Mouse (Mus musculus) kidney, embryonic 16.5 days (tissue): ENCODE results near the gene Osbpl9. TPM values are rescaled to one million over a fixed set of nuclear protein-coding genes. Genes with fewer than 3 reads are reported as not detected.

Source experiments
- ATAC-seq: fragments of 200-750 bp; cut with Nextera tagmentation; 2 replicates; pipeline ENCODE4 v1.8.0; 2017; ENCODE audit warnings: moderate TSS enrichment; ENCODE audit not compliant: low FRiP score, low TSS enrichment
- H3K27ac ChIP-seq: fragments of 300-500 bp; sonication (generic); 2 replicates; pipeline ENCODE4 v1.5.1; 2014; ENCODE audit warnings: low read length
- H3K27me3 ChIP-seq: fragments of 300-500 bp; sonication (generic); 2 replicates; pipeline ENCODE4 v1.6.1; 2014; ENCODE audit warnings: low read length, control low read depth, mixed read lengths; ENCODE audit not compliant: insufficient read depth
- H3K36me3 ChIP-seq: fragments of 300-500 bp; sonication (generic); 2 replicates; pipeline ENCODE4 v1.6.1; 2014; ENCODE audit warnings: low read length, control low read depth, mixed read lengths; ENCODE audit not compliant: insufficient read depth
- H3K4me1 ChIP-seq: fragments of 300-500 bp; sonication (generic); 2 replicates; pipeline ENCODE4 v1.6.1; 2014; ENCODE audit warnings: low read length, control low read depth, mixed read lengths; ENCODE audit not compliant: insufficient read depth
- H3K4me2 ChIP-seq: fragments of 300-500 bp; sonication (generic); replicated peaks from 2 replicates; pipeline ENCODE4 v1.6.1; 2014; ENCODE audit warnings: low read depth, low read length
- H3K4me3 ChIP-seq: fragments of 300-500 bp; sonication (generic); 2 replicates; pipeline ENCODE4 v1.5.1; 2014; ENCODE audit warnings: mild to moderate bottlenecking, low read length
- H3K9ac ChIP-seq: fragments of 300-500 bp; sonication (generic); replicated peaks from 2 replicates; pipeline ENCODE4 v1.6.1; 2014; ENCODE audit warnings: low read length
- H3K9me3 ChIP-seq: fragments of 300-500 bp; sonication (generic); 2 replicates; pipeline ENCODE4 v1.6.1; 2016; ENCODE audit warnings: low read length, control low read depth
- WGBS: fragments of 180-500 bp; shearing (Covaris S2); extraction: QIAGEN DNeasy Blood & Tissue Kit; methylation state at CpG from one replicate; pipeline ENCODE4 v1.1.7; 2014; 5-methylcytosine and 5-hydroxymethylcytosine counted together
- polyA plus RNA-seq: library from polyadenylated mRNA; unstranded; fragments of >200 nt; fragmentation: Nextera tagmentation; extraction: Ambion mirVana; gene quantifications from 2 replicates; pipeline ENCODE4 v1.2.1, GENCODE M21; 2015

Gene Osbpl9
- polyA plus RNA-seq, 1 experiment from 2014 or later: 77.6 TPM

DNA sequence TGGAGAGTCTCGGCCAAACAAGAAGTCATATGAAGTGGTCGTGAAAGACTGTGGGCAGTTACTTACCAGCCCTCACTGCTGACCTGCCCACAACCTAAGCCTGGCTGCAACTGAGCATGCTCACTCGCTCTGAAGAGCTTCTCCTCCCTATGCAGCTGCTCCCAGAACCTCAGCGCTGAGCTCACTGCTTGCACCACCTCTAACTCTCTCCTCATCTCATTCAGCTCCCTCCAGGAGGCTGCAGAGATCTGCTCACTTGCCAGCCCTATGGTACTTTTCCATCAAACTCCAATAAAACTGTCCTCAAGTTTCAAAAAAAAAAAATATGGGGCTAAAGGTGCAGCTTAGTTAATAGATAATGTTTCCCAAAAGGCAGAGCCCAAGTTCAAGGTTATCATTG is 63.5 kb downstream of the Osbpl9 start:
- Histone ChIP-seq H3K27ac (no peak overlapping the region), H3K9me3 (no peaks in the 10 kb centered on the region), H3K9ac (no peak overlapping the region), H3K4me1 (peaks cover 5% of the 10 kb centered on the region; the same call in 1 of the 2 replicates), H3K27me3 (no peaks in the 10 kb centered on the region), H3K4me3 (no peak overlapping the region), H3K36me3 (no peaks in the 10 kb centered on the region), H3K4me2 (no peak overlapping the region)
- WGBS: 43% methylated on average over 4 of the region's 4 CpGs
- ATAC-seq: peak; percentile 61; the same call in 1 of the 2 replicates

GRCm38 (mm10) chr4:109136475-109137125 is 65.5 kb downstream of the Osbpl9 start:
- Histone ChIP-seq H3K27me3 (no peaks in the 10 kb centered on the region), H3K9me3 (no peaks in the 10 kb centered on the region), H3K4me1 (peaks cover 5% of the 10 kb centered on the region; the same call in 1 of the 2 replicates), H3K4me2 (no peak overlapping the region), H3K9ac (no peak overlapping the region), H3K36me3 (peaks cover 3% of the 10 kb centered on the region; the same call in 1 of the 2 replicates), H3K4me3 (no peak overlapping the region), H3K27ac (no peak overlapping the region)
- no peak for ATAC-seq
- 88% methylated on average over 7 of the region's 7 CpGs for WGBS

GRCm38 (mm10) chr4:109134955-109135354 is 67.1 kb downstream of the Osbpl9 start:
- no peaks in the 10 kb centered on the region for H3K27me3 ChIP-seq
- peaks cover 3% of the 10 kb centered on the region; the same call in 1 of the 2 replicates for H3K36me3 ChIP-seq
- peaks cover 5% of the 10 kb centered on the region; the same call in 1 of the 2 replicates for H3K4me1 ChIP-seq
- WGBS: 83% methylated on average over 3 of the region's 3 CpGs
- H3K4me3 ChIP-seq: no peak overlapping the region
- ATAC-seq: no peak
- H3K9me3 ChIP-seq: no peaks in the 10 kb centered on the region
- no peak overlapping the region for H3K4me2 ChIP-seq
- no peak overlapping the region for H3K27ac ChIP-seq
- no peak overlapping the region for H3K9ac ChIP-seq

DNA sequence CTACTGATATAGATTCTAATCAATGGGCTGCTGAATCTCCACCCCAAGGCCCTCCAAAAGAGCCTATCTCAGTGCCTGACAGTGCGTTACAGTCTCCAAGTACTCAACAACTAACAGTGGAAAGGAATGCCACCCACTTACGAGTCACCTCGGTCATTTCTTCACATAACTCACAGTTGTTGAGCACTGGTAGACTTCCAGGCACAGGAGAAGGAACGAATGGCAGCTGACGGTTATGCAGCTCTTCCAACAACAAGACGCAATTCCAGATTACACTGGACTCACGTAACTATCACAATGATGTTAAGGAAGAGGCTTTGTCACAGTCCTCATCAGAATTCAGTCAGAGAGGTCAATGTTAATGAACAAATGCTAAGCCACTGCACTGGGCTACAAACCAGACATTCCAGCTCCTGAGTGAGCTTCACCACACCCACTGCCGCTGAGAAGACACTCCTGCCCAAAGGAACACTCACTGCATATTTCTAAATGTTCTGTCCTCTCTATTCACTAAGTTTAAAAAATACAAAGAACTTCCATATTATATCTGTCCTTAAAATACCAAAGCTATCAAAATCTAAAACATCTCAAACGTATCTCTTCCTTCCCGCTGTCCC is 70.7 kb downstream of the Osbpl9 start:
- peaks cover 3% of the 10 kb centered on the region; the same call in 1 of the 2 replicates for H3K36me3 ChIP-seq
- no peak overlapping the region for H3K4me2 ChIP-seq
- H3K9me3 ChIP-seq: no peaks in the 10 kb centered on the region
- no peak overlapping the region for H3K4me3 ChIP-seq
- 91% methylated on average over 10 of the region's 10 CpGs for WGBS
- no peaks in the 10 kb centered on the region for H3K27me3 ChIP-seq
- H3K9ac ChIP-seq: no peak overlapping the region
- no peak overlapping the region for H3K27ac ChIP-seq
- ATAC-seq: no peak
- H3K4me1 ChIP-seq: no peaks in the 10 kb centered on the region

DNA sequence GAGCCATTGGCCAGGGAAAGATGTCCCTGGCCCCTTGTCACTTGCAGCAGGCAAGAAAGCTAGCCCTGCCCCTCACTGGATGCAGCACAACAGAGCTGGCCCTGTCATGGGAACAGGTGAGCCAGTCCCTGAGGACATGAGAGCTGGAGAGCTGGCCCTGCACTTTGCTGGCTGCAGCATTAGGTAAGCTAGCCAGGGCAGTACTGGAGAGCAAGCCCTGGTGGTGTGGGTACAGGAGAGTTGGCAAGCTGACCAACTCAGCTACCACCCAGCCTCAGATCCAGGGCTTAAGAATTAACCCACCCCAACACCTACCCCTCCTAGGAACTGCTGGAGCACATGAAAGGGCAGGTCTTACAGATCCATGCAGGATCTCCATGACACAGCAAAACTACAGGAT is 73.1 kb downstream of the Osbpl9 start:
- no peaks in the 10 kb centered on the region for H3K9me3 ChIP-seq
- no peaks in the 10 kb centered on the region for H3K27me3 ChIP-seq

DNA sequence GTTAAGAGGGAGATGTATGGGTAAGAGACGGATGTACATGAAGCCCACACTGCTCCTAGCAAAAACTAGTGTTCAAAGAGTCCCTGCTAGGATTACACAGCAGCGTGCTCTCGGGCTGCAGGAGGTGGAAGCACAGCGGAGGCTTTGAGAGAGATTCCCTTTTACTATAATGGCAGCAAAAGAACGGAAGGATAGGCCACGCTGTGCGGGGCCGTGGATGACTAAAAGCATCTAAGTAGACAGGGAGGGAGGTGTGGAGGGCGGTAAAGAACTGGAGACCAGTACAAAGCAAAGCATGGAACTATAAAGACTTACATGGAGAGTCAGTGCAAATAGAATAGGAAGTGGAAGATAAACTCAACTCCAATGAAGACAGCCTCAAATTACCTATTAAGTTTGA is 74.1 kb downstream of the Osbpl9 start:
- Histone ChIP-seq H3K36me3 (peaks cover 2% of the 10 kb centered on the region; the same call in 1 of the 2 replicates), H3K4me2 (no peak overlapping the region), H3K4me1 (peaks cover 6% of the 10 kb centered on the region; the same call in 1 of the 2 replicates), H3K9ac (no peak overlapping the region), H3K4me3 (no peak overlapping the region), H3K27me3 (no peaks in the 10 kb centered on the region), H3K27ac (no peak overlapping the region), H3K9me3 (no peaks in the 10 kb centered on the region)
- ATAC-seq: no peak
- 90% methylated on average over 9 of the region's 9 CpGs for WGBS

More for the DNA sequence above, 73.1 kb downstream of the Osbpl9 start:
- Histone ChIP-seq H3K27ac (no peak overlapping the region), H3K36me3 (peaks cover 3% of the 10 kb centered on the region; the same call in 1 of the 2 replicates), H3K4me3 (no peak overlapping the region), H3K9ac (no peak overlapping the region), H3K4me1 (0 out of 2 replicates have a peak, but pooled peaks cover 3% of the 10 kb centered on the region), H3K4me2 (no peak overlapping the region)
- ATAC-seq: 0 out of 2 replicates have a peak, but pooled peaks have one; percentile 12

- H3K36me3 ChIP-seq: no peaks in the 10 kb centered on the region
- no peak overlapping the region for H3K4me3 ChIP-seq
- peaks cover 6% of the 10 kb centered on the region; the same call in 1 of the 2 replicates for H3K4me1 ChIP-seq
- 61% methylated on average over 10 of the region's 10 CpGs for WGBS
- H3K27me3 ChIP-seq: no peaks in the 10 kb centered on the region
- no peaks in the 10 kb centered on the region for H3K9me3 ChIP-seq
- no peak for ATAC-seq
- H3K9ac ChIP-seq: no peak overlapping the region
- H3K4me2 ChIP-seq: no peak overlapping the region
- no peak overlapping the region for H3K27ac ChIP-seq
Measured at GRCm38 (mm10) chr4:109126834-109127564, 75.1 kb downstream of the Osbpl9 start.

DNA sequence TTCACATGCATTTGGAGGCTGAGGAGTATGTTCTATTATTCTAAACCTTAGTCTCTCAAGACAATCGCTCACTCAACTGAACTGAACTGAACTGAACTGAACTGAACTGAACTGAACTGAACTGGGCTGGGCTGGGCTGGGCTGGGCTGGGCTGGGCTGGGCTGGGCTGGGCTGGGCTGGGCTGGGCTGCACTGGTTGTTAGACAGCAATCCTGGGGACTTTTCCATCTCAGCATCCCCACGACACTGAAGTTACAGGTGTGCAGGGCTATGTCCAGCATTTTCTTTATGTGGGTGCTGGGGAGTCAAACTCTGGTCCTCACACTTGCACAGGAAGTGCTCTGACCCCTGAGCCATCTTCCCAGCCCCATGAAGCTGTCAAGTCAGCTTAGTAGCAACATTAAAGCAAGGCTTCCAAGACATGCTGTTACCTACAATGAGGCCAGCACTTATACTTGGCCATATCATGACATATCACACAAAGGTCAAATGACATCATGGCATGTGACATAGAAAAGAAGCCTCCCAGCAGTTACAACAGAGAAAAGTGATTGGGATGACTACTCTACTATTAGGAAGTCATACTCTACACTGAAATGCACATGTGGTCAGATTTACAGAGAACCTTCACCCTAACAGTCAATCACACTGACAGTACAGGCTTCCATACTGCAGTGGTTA is 76.2 kb downstream of the Osbpl9 start:
- no peak overlapping the region for H3K27ac ChIP-seq
- H3K4me2 ChIP-seq: no peak overlapping the region
- no peaks in the 10 kb centered on the region for H3K36me3 ChIP-seq
- H3K9ac ChIP-seq: no peak overlapping the region
- WGBS: 79% methylated on average over 2 of the region's 2 CpGs
- no peak overlapping the region for H3K4me3 ChIP-seq
- H3K4me1 ChIP-seq: peaks cover 6% of the 10 kb centered on the region; the same call in 1 of the 2 replicates
- H3K9me3 ChIP-seq: no peaks in the 10 kb centered on the region
- no peak for ATAC-seq
- H3K27me3 ChIP-seq: no peaks in the 10 kb centered on the region

DNA sequence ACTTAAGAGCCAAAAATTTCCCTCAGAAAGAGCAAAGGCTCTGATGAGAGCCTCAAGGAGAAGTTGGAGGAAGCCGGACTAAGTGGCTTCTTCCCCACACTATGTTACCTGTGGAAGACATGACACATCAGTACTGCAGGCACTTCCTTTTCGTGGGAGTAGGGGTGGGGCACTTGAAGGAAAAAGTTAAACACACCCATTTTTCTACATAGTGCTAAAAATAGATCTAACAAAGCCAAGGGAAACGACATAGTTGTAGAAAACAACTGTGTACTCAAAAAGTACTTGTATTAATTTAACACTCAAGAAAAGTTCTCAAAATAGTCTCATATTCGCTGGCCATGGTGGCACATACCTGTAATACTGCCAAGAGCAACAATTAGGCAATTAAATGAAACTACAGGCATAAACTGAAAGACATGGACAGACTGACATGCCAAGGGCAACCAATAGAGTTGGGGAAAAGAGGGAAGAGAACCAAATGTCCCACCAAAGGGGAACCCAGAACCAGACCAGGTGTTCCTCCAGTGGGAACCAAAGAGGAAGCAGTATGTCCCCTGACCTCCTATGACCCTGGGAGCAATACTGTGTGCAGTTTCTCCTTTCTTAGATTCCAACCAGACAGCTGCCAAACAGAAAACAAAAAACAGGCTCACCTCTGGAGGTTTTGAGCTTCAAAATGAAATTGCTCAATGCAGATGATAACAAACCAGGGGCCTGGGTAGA is 79.1 kb downstream of the Osbpl9 start:
- Histone ChIP-seq H3K27me3 (no peaks in the 10 kb centered on the region), H3K9me3 (no peaks in the 10 kb centered on the region), H3K4me1 (peaks cover 13% of the 10 kb centered on the region; the same call in 1 of the 2 replicates), H3K36me3 (no peaks in the 10 kb centered on the region), H3K27ac (no peak overlapping the region), H3K9ac (no peak overlapping the region), H3K4me2 (no peak overlapping the region), H3K4me3 (no peak overlapping the region)
- ATAC-seq: no peak
- 60% methylated on average over 4 of the region's 4 CpGs for WGBS
